Mouse (Mus musculus): ENCODE measurements around the gene Pdp2. TPM values are rescaled to one million over a fixed set of nuclear protein-coding genes. Genes with fewer than 3 reads are reported as not detected.

The Pdp2 gene
- polyA plus RNA-seq, 1 experiment = 2.4 TPM

DNA sequence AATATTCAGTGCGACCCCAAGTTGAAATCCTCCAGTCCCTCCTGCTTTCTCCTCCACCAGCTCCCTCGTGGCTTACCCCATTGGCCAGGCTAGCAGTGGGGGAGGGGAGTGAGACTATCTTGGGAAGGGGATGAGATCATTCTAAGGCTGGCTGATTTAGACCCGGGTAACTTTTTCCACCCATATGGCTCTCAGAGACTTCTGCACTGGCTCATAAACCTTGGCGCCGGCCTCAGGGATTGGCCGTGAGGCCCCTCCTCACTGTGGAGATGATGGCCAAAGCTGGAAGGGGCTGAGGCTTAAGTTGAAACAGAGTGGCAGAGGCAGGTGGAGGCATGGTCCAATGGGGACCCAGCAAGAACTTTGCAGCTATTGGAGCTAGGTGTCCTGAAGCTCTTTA is 15.1 kb downstream of the Pdp2 start:
- DNase-seq (ENCODE audit: low read depth in 1 of 2, low spot score in 2 of 2) = no peak
- no peaks in the 10 kb centered on the region for H3K27me3 ChIP-seq (ENCODE audit: control insufficient read depth, insufficient read depth, low read length)
- 53% methylated on average over 6 of the region's 6 CpGs for WGBS
- no peaks in the 10 kb centered on the region for H3K36me3 ChIP-seq (ENCODE audit: control insufficient read depth, insufficient read depth, low read length)
- no peaks in the 10 kb centered on the region for H3K4me1 ChIP-seq (ENCODE audit: control insufficient read depth, insufficient read depth, insufficient read length)
- TF ChIP-seq CTCF (IDR thresholded peaks at IDR 0.05; ENCODE audit: extremely low read depth, insufficient read depth, insufficient read length, insufficient replicate concordance) (no peak), POLR2A (IDR thresholded peaks at IDR 0.05; ENCODE audit: low read depth, low read length) (no peak)
- H3K27ac ChIP-seq (ENCODE audit: insufficient read depth, low read length) = no peak overlapping the region
- no peak overlapping the region for H3K4me3 ChIP-seq (ENCODE audit: extremely low read depth, insufficient read depth, insufficient read length)

DNA sequence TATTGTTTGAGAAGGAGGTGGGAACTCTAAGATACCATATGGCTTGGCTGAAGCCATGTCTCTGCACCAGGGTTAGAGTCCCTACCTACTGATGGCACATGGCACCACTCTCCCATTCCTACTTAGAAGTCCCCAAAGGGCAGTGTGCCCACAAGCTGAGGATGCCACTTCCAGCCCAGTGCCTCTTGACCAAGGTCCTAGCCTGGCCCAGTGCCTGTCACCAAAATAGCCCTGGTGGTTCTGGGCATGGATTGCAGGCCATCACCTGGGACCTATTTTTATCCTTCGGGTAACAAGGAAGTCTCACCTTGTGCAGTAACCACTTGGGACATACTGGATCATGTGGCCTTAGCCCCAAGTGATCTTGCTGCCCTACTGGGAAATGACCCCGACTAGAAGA is 16.7 kb downstream of the Pdp2 start:
- no peaks in the 10 kb centered on the region for H3K36me3 ChIP-seq (ENCODE audit: control insufficient read depth, insufficient read depth, low read length)
- no peak for DNase-seq (ENCODE audit: low read depth in 1 of 2, low spot score in 2 of 2)

DNA sequence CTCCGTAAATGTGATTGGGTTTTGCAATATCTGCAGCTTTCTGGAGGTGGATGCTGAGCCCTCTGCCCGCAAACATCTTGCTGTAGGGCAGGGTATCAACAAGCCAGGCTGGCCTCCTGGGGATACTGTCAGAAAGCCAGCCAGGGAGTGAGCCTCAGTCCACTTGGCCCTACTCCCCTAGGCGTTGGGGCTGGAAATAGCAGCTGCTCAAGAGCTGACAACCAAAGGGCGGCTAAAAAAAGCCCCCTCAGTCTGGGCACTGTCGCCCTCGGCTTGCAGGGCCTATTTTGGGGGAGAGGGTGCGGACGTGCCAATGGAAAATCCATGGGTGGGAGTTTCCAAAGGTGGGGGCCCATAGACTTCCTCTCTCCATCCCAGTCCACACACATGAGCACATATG is 18.0 kb downstream of the Pdp2 start:
- H3K27ac ChIP-seq (ENCODE audit: insufficient read depth, low read length) = no peak overlapping the region
- 73% methylated on average over 8 of the region's 8 CpGs for WGBS
- no peaks in the 10 kb centered on the region for H3K4me1 ChIP-seq (ENCODE audit: control insufficient read depth, insufficient read depth, insufficient read length)
- no peak for DNase-seq (ENCODE audit: low read depth in 1 of 2, low spot score in 2 of 2)
- H3K36me3 ChIP-seq (ENCODE audit: control insufficient read depth, insufficient read depth, low read length) = no peaks in the 10 kb centered on the region
- H3K4me3 ChIP-seq (ENCODE audit: extremely low read depth, insufficient read depth, insufficient read length) = no peak overlapping the region
- H3K27me3 ChIP-seq (ENCODE audit: control insufficient read depth, insufficient read depth, low read length) = no peaks in the 10 kb centered on the region
- TF ChIP-seq POLR2A (IDR thresholded peaks at IDR 0.05; ENCODE audit: low read depth, low read length) (no peak), CTCF (IDR thresholded peaks at IDR 0.05; ENCODE audit: extremely low read depth, insufficient read depth, insufficient read length, insufficient replicate concordance) (no peak)

More for the DNA sequence above, 16.7 kb downstream of the Pdp2 start:
- H3K4me1 ChIP-seq (ENCODE audit: control insufficient read depth, insufficient read depth, insufficient read length) = no peaks in the 10 kb centered on the region
- no peak overlapping the region for H3K27ac ChIP-seq (ENCODE audit: insufficient read depth, low read length)
- WGBS = 68% methylated on average over 2 of the region's 2 CpGs
- TF ChIP-seq POLR2A (IDR thresholded peaks at IDR 0.05; ENCODE audit: low read depth, low read length) (no peak), CTCF (IDR thresholded peaks at IDR 0.05; ENCODE audit: extremely low read depth, insufficient read depth, insufficient read length, insufficient replicate concordance) (no peak)
- H3K27me3 ChIP-seq (ENCODE audit: control insufficient read depth, insufficient read depth, low read length) = no peaks in the 10 kb centered on the region
- no peak overlapping the region for H3K4me3 ChIP-seq (ENCODE audit: extremely low read depth, insufficient read depth, insufficient read length)

DNA sequence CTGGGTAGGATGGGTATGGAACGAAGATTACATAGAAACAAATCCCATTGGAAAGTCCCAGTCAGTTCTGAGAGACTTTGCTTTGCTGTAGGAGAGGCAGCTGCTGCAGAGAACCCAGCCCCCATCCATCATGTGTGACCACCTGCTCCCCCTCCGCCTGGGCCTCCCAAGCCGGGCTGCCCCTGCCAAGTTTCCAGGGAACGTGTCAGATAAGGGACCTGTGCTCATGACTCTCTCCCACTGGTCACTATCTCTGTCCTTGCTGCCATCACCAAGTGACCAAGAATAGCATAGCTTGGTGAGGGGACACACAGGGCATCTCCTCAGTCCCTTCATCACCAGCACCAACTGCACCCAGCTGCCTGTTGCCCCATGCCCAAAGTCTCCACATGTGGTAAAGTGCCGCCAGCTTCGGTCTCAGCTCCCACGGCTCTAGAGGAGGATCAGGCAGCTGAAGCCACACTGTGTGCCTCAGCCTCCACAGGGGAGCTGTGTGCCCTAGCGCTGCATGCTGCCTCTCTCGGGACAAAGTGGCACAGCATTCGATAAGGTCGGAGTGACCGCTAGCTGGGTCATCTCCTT is 19.0 kb downstream of the Pdp2 start:
- no peak for DNase-seq (ENCODE audit: low read depth in 1 of 2, low spot score in 2 of 2)
- Histone ChIP-seq H3K4me3 (ENCODE audit: extremely low read depth, insufficient read depth, insufficient read length) (no peak overlapping the region), H3K36me3 (ENCODE audit: control insufficient read depth, insufficient read depth, low read length) (no peaks in the 10 kb centered on the region), H3K27me3 (ENCODE audit: control insufficient read depth, insufficient read depth, low read length) (no peaks in the 10 kb centered on the region), H3K4me1 (ENCODE audit: control insufficient read depth, insufficient read depth, insufficient read length) (no peaks in the 10 kb centered on the region), H3K27ac (ENCODE audit: insufficient read depth, low read length) (no peak overlapping the region)
- 86% methylated on average over 12 of the region's 12 CpGs for WGBS
- TF ChIP-seq POLR2A (IDR thresholded peaks at IDR 0.05; ENCODE audit: low read depth, low read length) (no peak), CTCF (IDR thresholded peaks at IDR 0.05; ENCODE audit: extremely low read depth, insufficient read depth, insufficient read length, insufficient replicate concordance) (no peak)

DNA sequence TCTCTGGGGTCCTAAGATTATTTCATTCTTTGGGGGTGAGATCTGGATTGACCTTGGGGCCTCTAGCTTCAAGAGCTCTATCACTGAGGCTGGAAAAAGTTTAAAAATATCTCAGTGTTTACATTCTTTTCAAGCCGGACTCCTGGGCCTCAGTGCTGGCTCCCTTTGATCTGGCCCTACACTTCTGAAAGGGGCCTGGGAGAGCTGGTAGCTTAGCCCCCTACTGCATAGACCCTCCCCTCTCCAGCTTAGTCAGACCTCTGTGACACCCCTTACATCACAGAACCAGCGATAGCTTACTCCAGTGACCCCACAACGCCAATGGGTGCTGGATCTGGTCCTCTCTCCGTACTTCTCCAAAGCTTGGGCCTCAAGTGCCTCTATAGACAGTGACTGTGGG is 20.4 kb downstream of the Pdp2 start:
- Histone ChIP-seq H3K27ac (ENCODE audit: insufficient read depth, low read length) (no peak overlapping the region), H3K4me3 (ENCODE audit: extremely low read depth, insufficient read depth, insufficient read length) (no peak overlapping the region), H3K36me3 (ENCODE audit: control insufficient read depth, insufficient read depth, low read length) (no peaks in the 10 kb centered on the region), H3K4me1 (ENCODE audit: control insufficient read depth, insufficient read depth, insufficient read length) (no peaks in the 10 kb centered on the region), H3K27me3 (ENCODE audit: control insufficient read depth, insufficient read depth, low read length) (no peaks in the 10 kb centered on the region)
- TF ChIP-seq POLR2A (IDR thresholded peaks at IDR 0.05; ENCODE audit: low read depth, low read length) (no peak), CTCF (IDR thresholded peaks at IDR 0.05; ENCODE audit: extremely low read depth, insufficient read depth, insufficient read length, insufficient replicate concordance) (no peak)
- 79% methylated on average over 4 of the region's 4 CpGs for WGBS
- DNase-seq (ENCODE audit: low read depth in 1 of 2, low spot score in 2 of 2) = no peak

DNA sequence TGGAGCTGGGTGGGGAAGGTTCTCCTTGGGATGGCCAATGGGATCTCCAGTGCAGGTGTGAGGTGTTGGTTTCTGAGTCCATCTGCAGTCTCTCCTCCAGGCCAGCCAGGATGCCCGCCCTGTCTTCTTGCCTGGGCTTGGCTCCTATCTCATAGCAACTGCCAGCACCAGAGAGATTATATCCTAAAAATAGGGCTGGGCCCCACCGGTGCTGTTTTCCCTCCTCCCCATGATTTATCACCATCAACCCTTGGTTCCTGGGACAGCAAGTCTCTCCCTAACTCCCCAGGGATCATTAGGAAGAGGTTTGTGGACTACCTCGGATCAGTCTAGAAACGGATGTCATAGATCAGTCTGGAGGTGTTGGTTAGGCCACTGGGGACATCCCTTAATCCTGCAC is 21.9 kb downstream of the Pdp2 start:
- TF ChIP-seq CTCF (IDR thresholded peaks at IDR 0.05; ENCODE audit: extremely low read depth, insufficient read depth, insufficient read length, insufficient replicate concordance) = no peak
- TF ChIP-seq POLR2A (IDR thresholded peaks at IDR 0.05; ENCODE audit: low read depth, low read length) = no peak
- 69% methylated on average over 4 of the region's 4 CpGs for WGBS
- no peaks in the 10 kb centered on the region for H3K4me1 ChIP-seq (ENCODE audit: control insufficient read depth, insufficient read depth, insufficient read length)
- H3K4me3 ChIP-seq (ENCODE audit: extremely low read depth, insufficient read depth, insufficient read length) = no peak overlapping the region
- H3K27me3 ChIP-seq (ENCODE audit: control insufficient read depth, insufficient read depth, low read length) = no peaks in the 10 kb centered on the region
- no peak for DNase-seq (ENCODE audit: low read depth in 1 of 2, low spot score in 2 of 2)
- no peaks in the 10 kb centered on the region for H3K36me3 ChIP-seq (ENCODE audit: control insufficient read depth, insufficient read depth, low read length)
- no peak overlapping the region for H3K27ac ChIP-seq (ENCODE audit: insufficient read depth, low read length)

DNA sequence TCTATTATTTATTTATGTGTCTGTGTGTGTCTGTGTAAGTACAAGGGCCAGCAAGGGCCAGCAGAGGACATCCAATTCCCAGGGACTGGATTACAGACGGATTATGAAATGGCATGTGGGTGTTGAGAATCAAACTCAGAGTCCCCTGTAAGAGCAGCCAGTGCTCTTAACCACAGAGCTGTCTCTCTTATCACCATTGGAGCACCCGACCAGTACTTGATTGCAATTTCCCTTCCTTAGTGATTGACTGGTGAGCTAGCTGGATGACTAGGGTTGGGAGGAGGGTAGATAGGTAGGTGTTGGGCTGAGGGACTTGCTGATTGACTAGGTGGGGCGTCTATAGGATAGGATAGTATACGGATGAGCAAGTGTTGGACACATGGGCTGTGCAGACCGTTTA is 29.5 kb downstream of the Pdp2 start:
- Histone ChIP-seq H3K4me3 (ENCODE audit: extremely low read depth, insufficient read depth, insufficient read length) (no peak overlapping the region), H3K36me3 (ENCODE audit: control insufficient read depth, insufficient read depth, low read length) (no peaks in the 10 kb centered on the region), H3K27ac (ENCODE audit: insufficient read depth, low read length) (no peak overlapping the region), H3K27me3 (ENCODE audit: control insufficient read depth, insufficient read depth, low read length) (no peaks in the 10 kb centered on the region), H3K4me1 (ENCODE audit: control insufficient read depth, insufficient read depth, insufficient read length) (peaks cover 6% of the 10 kb centered on the region; the same call in 1 of the 2 replicates)
- no peak for DNase-seq (ENCODE audit: low read depth in 1 of 2, low spot score in 2 of 2)
- 70% methylated on average over 5 of the region's 5 CpGs for WGBS
- TF ChIP-seq POLR2A (IDR thresholded peaks at IDR 0.05; ENCODE audit: low read depth, low read length) (no peak), CTCF (IDR thresholded peaks at IDR 0.05; ENCODE audit: extremely low read depth, insufficient read depth, insufficient read length, insufficient replicate concordance) (no peak)
